Mouse (Mus musculus) cerebellum, postnatal 10 days (tissue): ENCODE data around the gene Uvrag.
"Not testable (repeated sequence)": the region's sequence is repeated elsewhere in the genome, so short reads cannot be mapped to it uniquely, and the experiment has no call there.

Experiments used
- DNase-seq, 2 experiments: peaks; one replicate each; pipeline ENCODE4 v3.0.0; 2021; ENCODE audit warnings: mixed read lengths in 2 of 2

Gene Uvrag

DNA sequence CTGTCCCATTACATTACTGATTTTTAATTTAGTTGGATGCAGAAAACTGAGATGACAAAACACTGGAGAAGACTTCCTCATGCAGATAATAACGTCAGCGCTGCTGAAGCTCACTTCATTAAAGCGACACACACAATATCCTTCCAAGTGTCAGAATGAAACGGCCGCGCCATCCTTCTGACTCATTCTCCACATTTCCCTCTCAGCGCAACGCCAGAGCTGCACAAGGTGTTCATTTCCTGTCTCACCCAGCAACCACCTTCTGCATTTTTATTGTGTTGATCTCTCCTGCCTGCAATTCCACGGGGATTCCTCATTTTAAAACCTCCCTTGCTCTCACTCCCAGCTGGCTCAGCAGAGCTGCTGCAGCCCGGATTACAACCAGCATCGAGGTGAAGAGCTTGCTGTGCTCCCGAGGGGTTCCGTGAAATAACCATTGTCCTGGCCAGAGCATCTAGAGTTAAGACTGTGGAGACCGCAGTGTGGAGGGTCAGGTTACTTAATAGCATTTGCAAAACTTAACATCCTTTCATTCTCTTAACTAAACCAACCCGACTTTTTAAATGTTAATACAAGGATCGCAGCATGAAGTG lies 172.8 kb downstream of the Uvrag start:
- DNase-seq, result no peak

DNA sequence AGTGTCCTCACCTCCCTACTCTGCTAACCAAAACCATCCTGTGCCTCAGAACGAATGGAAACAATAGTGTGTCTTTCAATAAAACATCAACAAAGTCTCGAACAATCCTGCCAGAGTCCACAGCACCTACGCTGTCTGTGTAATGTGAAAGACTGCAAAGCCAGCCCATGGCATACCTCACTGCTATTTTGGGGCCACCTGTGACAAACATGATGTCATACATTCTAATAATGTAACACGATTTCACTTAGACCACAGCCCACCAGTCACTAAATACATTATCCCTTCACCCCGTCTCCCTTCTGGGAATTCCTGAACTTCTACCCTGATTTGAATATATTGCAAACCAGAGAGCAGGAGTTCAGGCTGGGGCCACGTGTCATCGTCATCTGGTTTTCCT lies 173.3 kb downstream of the Uvrag start:
- DNase-seq, result no peak

DNA sequence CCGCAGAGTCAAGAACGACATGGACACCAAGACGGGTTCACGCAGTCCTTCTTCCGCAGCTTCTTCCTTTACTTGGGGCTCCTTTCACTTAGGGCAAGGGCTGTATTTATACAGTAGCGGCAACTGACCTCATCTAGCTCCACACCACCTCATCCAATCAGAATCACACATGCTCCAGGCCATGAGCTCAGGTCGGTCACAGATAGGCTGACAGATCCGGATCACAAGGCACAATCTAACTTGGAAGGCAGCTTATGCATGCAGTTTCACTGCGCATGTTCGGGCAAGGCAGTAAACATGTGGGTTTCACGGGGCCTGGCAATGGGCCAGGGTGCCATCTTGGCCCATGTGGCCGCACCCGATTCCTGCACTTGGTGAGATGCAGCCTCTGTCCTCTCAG lies 177.4 kb downstream of the Uvrag start:
- not testable (repeated sequence) for DNase-seq

DNA sequence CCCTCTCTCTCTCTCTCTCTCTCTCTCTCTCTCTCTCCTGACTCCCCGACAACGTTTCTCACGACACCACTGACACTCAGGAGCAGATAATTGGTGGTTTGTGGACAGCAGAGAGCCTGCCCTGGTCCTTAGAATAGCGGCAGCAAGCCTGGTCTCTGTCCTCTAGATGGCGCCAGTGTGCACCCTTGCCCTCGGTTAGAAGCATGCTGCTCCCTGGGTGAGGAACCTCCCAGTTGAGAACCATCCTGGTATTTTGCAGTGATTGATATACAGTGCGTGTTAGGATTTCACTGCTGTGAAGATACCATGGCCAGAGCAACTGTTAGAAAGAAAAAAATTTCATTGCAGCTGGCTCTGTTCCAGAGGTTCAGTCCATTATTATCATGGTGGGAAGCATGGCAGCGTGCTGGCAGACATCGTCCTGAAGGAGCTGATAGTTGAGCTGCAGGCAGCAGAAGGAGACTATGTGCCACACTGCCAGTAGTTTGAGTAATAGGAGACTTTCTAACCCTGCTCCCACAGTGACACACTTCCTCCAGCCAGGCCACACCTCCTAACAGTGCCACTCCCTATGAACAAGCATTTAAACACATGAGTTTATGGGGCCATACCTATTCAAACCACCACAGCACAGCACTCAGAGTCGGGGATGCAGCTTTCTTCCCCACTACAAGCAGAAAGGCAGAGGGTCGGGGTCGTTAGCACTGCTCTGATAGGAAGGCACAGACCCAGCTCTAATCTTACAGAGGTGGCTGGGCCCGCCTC lies 178.2 kb downstream of the Uvrag start:
- DNase-seq, result peak; percentile 81 to 85

DNA sequence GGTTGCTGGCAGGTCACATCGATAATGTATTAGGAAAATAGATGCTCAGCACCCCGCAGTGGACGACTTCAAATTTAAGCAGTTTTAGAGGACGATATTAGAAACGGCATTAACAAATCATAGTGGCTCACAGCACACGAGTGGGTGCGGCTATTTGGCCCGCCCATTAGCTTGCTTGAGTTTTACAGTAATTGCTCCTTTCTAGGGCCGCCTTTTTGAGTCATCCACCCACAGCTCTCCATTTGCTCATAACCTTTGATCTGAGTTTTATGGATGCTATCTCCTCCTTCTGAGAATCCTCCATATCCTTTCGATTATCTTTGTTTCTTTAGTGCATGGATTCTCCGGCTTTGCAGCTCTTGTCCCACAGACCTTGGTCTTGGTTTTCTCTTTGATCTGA lies 178.9 kb downstream of the Uvrag start:
- DNase-seq, result no peak

DNA sequence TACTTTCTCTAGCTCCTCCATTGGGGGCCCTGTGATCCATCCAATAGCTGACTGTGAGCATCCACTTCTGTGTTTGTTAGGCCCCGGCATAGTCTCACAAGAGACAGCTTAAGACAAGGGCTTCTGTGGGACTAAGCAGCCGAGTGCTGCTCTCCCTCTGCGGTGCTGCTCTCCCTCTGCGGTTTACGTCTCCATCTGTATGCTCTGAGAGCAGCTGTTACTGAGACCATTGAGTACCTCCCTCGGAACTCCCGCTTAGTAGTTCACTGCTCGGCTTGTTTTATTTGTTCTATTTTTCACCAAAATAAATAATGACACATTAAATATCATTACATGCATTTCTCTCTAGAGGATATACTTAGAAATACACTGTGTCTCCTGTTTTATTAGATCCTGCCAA lies 180.7 kb downstream of the Uvrag start:
- no peak for DNase-seq

DNA sequence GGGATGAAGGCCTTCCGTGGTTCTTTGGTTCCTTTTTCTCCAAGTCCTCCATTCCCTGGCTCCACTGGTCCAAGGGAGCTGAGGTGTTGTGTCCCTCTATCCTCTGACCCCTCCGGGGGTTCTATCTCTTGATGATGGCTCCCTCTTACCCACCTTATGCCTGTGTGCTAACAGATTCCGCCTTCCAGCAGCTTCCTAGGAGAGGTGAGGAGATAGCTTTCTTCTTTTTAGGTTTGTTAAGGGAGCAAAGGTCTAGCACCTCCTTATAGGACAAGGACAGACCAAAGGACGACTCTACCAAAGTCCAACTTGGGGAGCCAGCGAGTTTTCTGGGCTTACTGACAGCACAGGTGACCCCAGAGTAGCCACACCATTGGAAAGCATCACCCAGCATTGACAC lies 181.7 kb downstream of the Uvrag start:
- no peak for DNase-seq

DNA sequence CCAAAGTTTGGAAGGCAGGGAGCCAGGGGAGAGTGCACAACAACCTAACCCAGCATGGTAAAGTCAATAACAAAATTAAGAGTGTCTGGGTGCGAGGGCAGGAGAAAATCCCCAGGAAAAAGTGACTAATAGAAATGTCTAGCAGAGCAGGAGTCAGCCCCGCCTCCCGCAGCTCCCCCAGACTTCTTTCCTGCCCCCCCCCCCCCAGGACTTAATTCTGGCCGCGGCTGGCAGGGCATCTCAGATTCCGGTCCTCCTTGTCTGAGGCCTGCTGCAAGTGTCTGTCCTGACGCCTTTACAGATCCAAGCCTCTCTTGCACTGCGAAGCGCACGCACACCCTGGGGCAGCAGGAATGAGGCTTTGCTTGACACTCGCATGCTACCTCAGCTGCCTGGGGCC lies 182.8 kb downstream of the Uvrag start:
- no peak for DNase-seq

DNA sequence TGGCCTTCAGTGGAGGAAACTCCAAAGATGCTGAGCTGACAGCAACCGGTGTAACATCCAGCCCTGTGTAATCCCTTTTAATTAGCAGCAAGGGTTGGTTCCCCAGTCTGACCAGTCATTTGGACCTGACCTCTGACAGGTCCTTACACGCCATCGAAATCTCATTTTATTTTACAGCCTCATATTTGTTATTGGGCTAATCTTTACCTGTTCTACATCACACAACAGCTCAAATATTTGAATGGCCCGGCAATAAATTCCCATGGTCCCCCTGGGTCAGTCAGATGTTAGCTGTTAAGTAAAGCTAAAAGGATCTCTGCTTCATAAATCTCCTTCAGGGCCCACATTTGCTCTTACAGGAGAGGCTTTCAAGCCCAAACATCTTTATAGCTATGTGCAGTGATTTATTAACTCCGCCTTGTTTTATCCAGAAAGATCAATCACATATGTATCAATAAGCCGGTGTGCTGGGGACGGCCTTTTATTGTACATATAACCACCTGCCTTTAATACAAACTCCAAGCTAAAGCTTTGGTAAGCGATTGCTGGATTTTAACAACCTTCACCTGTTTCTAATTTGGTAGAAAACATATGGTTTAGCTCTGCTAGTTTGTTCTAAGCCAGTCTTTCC lies 183.7 kb downstream of the Uvrag start:
- no peak for DNase-seq

DNA sequence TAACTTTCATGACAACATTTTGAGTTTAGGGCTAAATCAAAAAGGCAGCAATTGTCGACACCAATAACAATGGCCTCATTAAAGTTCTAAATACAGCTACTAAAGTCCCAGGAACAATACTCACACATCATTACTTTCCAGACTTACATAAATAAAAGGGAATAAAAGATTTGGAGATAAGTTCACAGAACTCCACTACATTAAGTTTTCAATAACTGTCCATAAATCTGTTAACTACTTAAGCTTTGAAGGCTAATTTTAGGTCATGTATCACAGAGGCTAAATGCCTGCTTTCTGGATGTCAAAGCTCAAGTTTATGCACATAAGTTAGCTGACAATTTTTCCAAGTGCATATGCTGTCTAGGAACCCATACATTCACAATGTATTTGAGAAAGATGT lies 184.3 kb downstream of the Uvrag start:
- no peak for DNase-seq

DNA sequence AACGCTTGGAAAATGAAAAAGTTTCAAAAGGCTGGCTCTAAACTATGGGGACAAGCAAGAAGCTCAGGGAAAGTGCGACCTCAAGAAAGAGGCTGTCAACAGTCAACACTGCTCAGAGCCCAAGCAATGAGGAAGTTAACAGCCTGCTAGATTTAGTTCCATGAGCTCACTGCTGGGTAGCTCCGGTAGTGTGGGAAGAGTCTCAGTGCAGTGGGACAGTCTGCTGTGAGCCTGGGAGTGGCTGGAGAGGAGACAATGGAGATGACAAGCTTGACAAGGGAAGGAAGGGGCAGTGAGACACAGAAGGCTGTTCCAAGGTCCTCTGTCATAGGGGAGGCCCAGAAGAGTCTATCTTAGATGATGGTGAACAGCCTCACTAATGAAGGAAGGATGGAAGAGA lies 187.3 kb downstream of the Uvrag start:
- no peak for DNase-seq

DNA sequence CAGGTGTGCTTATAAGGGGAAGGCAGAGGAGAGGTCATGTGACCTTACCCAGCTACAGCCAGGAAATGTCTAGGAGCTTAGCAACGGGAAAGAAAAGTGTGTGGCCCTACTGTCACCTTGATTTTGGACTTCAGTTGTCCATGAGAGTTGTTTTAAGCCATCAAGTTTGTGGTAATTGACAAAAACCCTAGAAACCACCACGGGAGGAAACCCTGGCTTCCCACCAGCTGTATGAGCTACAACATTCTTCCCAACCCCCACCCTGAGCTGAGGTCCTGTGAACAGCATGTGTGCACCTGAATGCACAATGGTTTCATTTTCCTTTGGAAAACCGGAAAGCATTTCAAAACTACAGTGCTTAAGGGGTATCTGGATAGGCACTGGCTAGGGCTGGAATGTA lies 196.0 kb downstream of the Uvrag start:
- DNase-seq, result no peak

DNA sequence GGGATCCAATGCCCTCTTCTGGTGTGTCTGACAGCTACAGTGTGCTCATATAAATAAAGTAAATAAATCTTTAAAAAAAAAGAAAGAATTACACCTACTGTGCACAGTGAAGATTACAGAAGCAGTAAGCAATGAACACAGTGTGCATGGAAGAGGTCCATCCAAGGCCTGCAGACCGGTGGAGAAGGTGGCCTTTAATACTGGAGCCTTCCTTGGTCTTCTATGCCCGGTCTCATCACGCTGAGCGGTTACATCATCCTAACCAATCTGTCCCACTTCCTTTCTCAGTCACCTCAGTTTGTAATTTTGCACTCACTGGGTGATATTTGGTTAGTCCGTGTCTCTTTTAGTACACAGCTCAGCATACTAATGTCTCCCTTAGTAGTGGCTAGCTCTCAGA lies 197.3 kb downstream of the Uvrag start:
- no peak for DNase-seq

DNA sequence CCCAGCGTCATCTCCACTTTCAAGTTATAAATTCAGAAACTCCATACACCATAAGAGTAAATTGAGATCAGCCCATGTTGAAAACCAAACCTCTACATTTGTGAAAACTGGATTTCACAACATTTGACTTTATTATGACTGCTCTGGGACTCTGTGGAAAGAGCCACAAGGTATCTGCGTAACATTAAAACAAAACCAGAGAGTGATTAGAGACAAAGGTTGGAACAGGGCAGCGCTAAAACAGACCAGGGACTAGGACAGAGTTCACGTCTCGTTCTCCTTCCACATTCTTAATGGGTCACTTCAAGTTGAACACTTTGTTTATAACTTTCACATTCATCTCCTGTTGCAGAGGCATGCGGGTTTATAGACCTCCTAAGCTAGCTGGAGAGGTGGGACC lies 198.2 kb downstream of the Uvrag start:
- no peak for DNase-seq

DNA sequence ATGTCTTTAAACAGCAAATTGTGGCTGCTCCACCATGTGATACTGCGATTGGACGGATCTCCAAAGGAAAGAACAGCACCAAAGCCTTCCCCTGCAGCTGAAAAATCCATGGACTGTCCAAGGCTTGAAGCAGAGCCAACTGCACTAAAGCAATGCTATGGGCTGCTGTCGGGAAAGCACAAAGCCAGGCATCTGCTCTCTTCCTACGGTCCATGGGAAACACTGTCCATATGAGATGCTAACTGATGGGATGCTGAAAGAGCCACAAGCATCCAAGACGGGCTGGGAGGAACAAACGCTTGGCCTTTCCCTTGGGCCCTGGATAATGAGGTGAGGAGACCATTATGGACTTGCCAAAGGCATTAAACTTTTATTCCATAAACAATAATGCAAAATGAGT lies 201.7 kb downstream of the Uvrag start:
- peak; percentile 16 to 39 for DNase-seq

DNA sequence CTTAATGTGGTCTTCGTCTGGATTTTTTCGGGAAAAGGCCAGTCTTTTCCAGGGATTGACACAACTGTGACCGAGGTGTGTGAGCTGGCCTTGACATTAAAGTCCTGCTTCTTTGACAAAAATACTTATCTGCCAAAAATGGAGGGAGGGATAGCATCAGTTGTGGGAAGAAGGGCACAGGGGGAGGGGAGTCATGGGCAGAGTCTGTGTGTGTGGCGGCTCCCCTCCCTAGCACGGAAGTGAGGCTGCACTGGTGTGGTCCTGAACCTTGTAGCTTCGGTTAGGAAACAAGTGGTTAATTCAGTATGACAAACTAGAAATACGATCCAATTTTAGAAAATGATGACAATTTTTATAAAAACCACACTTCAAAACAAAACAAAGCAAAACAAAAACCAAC lies 202.3 kb downstream of the Uvrag start:
- DNase-seq, result no peak

DNA sequence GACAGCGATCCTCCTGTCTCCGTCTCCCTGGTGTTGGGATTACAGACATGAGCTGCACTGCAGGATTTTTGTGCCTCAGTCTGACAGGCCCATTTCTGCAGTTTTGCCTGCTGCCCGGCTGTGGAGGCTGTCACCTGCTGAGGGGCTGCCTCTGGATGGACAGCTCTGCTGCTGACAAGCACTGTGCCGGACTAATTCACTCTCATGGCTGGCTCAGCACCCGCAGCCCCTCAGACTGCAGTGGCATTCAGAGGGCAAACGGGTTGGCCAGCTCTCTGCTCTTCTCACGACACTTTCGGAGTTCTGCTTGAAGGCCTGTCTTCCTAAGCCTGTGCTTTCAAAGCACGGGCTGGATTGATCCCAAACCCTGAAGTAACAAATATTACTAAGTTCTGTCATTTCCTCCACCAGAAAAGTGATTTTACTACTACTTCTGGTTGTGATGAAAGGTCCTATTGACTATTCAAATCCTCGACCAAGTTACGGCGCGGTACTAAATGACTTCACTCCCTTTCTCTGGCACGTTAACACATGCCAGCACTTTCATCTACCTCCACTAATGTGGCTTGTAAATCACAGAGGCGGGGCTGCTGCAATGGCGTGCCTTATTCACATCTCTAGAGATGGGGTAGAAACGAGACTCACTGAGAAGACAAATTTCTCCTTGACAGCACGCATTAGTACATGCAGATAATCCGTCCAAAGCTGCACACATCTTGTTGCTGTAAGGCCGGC lies 203.7 kb downstream of the Uvrag start:
- DNase-seq, result no peak

DNA sequence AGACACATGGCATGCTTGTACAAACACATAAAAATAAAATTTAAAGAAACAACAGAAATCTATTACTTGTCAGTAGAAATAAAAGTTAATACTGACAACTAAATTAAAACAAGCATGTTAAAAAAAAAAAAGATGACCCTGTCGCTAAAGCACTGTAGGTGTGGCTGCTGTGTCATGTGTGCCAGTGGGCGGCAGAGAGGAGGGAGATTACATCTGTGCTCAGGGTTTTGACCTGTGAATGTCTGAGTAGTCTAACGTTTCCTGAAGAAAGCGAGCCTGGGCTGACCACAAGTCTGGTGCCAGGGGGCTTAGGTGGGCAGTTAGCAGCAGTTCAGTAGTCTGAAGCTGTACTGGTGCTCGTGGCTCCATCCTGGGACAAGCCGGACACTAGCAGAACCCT lies 205.2 kb downstream of the Uvrag start:
- no peak for DNase-seq

DNA sequence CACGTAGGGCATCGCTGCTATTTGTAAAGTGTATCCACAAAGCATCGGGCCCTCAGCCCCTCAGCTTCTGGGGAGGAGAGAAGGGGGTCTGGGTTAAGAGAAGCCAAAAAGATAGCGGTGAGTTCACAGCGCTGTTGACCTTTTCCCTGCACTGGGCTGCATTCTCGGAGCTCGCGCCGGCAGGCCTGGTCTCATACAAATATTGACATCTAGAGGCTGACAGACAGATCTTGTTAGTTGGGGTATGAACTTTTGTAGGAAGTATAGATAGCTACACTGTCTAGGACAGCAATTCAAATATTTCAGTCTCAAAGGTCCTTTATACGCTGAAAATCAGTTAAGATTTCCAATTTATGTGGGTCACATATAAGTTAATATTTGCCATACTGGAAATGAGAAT lies 205.7 kb downstream of the Uvrag start:
- no peak for DNase-seq

DNA sequence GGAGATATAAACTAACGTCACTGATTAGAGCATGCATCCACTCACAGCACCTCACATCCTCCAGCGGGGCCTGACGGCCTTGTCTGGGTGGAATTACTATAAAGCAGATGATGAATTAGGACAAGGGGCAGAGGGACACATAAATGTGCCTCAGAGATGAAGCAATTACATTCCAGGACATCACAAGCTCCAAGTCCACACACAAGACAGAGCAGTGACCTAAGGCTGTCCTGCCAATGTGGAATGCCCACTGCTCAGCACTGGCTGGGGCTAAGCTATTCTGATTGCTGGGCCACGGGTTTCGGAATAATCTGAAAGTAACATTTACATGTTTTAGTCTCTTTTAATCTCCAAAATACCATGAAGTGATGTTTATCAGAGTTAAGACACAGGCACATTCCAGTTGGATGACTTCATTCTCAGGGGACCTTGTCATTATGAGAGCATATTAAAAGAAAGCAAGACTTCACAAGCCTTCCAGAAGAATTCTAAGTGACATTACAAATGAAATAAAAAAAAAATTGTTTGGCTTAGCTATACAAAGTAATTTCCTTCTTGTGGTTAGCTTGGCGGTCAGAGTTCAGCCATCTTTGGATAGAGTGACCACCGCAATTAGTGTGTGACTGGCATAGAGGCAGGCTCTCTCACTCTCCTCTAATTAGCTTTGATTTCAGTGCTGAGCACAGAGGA lies 212.5 kb downstream of the Uvrag start:
- DNase-seq, result no peak

DNA sequence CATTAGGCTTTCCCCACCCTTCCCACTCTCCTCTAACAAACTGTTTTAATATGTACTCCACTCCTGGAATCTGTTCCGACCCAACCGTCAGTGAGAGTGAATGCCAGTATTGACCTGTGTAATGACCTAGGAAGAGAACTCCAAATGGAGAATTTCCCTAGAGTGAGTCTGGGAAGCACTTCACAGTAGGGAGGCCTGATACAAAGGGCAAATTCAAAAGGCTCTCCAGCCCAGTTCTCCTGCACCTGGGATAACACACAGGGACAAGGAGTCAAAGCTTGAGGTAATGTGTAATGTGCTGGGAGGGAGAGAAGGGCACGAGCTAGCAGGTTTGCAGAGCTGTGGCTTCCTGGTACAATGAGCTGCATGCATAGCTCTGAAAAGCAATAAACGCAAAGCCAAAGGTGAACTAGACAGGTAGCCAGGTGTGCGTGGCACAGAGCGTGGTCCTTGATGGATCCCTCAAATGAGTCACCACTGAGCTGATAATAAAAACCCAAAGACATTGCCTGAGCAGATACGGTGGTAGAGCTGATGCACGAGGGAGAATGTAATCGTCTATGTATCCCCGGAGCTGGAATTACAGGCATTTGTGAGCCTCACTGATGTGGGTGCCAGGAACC lies 213.9 kb downstream of the Uvrag start:
- DNase-seq, result no peak

DNA sequence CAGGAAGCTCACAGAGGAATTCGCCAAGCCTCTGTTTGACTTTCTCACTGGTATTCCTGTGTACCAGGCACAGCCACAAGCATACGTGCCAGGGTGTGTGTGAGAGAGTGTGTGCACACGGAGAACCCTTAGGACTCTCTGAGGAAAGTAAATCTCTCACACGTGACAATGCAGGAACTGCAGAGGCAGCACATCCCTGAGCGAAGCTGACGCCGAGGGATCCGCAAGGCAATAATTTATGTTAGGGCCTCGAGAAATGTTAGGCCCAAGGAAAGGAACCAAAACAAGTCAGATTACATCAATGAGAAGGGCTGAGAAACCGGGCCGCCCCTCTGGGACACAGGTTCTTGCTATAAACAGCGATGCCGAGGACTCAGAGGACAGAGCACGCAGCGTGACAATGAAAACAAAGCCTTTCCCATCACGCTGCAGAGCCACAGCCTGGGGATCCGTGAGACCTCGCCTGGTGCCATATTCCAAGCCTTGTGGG lies 216.5 kb downstream of the Uvrag start:
- no peak for DNase-seq

DNA sequence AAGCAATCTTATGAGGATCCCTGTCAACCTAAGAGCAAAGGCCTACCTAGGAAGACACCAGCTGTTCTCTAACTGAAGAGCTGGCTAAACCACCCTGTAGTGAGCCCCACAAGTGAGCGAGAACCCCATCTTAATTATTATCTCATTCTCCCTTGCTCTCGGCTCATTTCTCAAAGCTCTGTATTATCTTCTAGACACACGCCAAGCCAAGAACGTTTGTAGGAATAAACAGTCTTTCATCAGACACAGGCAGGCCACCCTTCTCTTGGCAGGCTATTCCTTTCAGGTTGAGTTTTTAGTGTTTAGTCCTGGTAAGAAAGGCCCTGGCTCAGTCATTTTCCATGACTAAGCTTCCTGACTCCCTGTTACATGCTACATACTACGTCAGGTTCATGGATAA lies 218.0 kb downstream of the Uvrag start:
- DNase-seq, result no peak
